Mouse (Mus musculus) urinary bladder, adult 18-20 months (tissue): ENCODE data around the gene Gm765.

Experiments used
- DNase-seq, 2 experiments: peaks; one replicate each; pipeline ENCODE4 v3.0.0; 2022; ENCODE audit warnings: low spot score in 2 of 2, mixed read lengths in 2 of 2

The Gm765 gene

DNA sequence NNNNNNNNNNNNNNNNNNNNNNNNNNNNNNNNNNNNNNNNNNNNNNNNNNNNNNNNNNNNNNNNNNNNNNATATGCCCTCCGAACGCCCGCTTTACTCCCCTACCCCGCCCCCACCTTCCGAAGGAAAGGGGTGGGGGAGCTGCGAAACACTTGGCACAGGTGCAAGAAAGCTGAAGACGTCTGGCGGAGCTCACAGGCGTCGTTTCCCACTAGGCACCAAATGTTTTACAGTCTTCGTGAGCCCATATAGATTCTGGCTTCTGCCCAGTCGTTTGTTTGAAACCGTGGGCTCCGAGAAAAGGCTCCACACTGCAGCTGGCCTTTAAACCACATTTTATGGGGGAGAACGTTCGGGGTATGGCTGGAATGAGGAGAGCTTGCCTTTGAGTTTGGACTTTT lies 120.6 kb downstream of the Gm765 start:
- no peak for DNase-seq

GRCm38 (mm10) chr6:98212225-98212624 lies 130.3 kb downstream of the Gm765 start:
- no peak for DNase-seq

DNA sequence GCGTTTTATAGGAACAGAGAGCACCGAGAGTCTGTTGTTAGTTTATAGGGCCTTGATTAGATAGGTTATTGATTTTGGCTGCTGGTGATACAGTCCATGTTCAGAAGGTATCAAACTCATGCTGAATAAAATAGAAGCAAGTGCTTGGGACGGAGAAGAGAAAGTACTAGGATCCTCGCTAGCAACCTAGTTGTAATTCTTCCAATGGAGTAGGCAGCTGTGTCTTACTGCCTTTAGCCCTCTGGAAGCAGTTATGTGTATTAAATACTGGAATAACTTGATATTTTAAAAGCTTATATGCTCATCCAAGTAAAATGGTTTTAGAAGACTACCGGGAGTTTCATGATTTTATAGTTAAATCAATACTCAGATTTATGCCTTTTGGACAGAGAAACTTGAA lies 132.3 kb downstream of the Gm765 start:
- no peak for DNase-seq

GRCm38 (mm10) chr6:98208051-98208450 lies 134.5 kb downstream of the Gm765 start:
- DNase-seq: no peak

GRCm38 (mm10) chr6:98198706-98199105 lies 143.8 kb downstream of the Gm765 start:
- no peak for DNase-seq

DNA sequence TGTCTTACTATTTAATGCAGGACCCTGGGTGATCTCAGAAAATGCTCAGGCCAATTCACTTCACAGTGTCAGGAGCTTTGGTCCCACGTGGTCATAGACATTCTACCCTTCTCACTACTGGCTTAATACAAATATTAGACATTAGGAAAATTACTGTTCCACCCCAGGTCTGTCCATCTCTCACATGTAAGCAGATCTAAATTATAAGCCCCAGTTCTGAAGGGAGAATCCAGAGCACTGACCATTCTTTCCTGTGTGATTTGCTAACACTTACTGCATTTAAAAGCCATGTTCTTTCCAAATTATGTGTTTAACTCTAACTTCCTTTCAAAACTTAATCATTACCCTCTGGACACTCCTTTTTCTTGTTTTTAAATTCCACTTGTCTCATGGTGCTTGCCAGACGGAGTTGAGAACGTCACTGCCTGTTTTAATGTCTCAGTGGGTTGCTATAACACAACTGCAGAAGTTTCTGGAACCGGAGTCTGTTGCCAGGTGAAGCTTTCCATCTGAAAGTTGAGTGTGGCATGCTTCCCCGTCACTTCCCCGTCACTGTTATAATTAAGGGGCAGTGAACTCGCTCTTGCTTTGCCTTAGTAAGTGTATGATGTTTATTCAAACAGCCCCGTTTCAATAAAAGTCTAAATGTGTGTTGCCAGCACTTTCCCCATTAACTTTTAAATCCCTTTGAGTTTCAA lies 151.7 kb downstream of the Gm765 start:
- DNase-seq: no peak
